Mouse (Mus musculus) lung, embryonic 14.5 days (tissue): ENCODE results near the gene Alyref. TPM values are rescaled to one million over a fixed set of nuclear protein-coding genes. Genes with fewer than 3 reads are reported as not detected.

Source experiments
- ATAC-seq: fragments of 200-750 bp; cut with Nextera tagmentation; 2 replicates; pipeline ENCODE4 v1.8.0; 2017; ENCODE audit warnings: mild to moderate bottlenecking, moderate TSS enrichment, moderate library complexity; ENCODE audit not compliant: insufficient read depth
- DNase-seq: peaks from one replicate; pipeline ENCODE4 v3.0.0-alpha.2; 2015
- H3K27ac ChIP-seq: fragments of 300-500 bp; sonication (generic); 2 replicates; pipeline ENCODE4 v1.5.1; 2014; ENCODE audit warnings: low read depth, mild to moderate bottlenecking, moderate library complexity
- H3K27me3 ChIP-seq: fragments of 300-500 bp; sonication (generic); 2 replicates; pipeline ENCODE4 v1.6.1; 2014; ENCODE audit warnings: low read length, control low read depth; ENCODE audit not compliant: insufficient read depth
- H3K36me3 ChIP-seq: fragments of 300-500 bp; sonication (generic); 2 replicates; pipeline ENCODE4 v1.6.1; 2014; ENCODE audit warnings: control low read depth; ENCODE audit not compliant: insufficient read depth
- H3K4me1 ChIP-seq: fragments of 300-500 bp; sonication (generic); 2 replicates; pipeline ENCODE4 v1.6.1; 2014; ENCODE audit warnings: antibody characterized with exemption, control low read depth; ENCODE audit not compliant: insufficient read depth
- H3K4me2 ChIP-seq: fragments of 300-500 bp; sonication (generic); 2 replicates; pipeline ENCODE4 v1.6.1; 2014; ENCODE audit warnings: mild to moderate bottlenecking
- H3K4me3 ChIP-seq: fragments of 300-500 bp; sonication (generic); 2 replicates; pipeline ENCODE4 v1.5.1; 2014; ENCODE audit warnings: low read depth, low read length
- H3K9ac ChIP-seq: fragments of 300-500 bp; sonication (generic); 2 replicates; pipeline ENCODE4 v1.6.1; 2014
- H3K9me3 ChIP-seq: fragments of 300-500 bp; sonication (generic); 2 replicates; pipeline ENCODE4 v1.6.1; 2016; ENCODE audit warnings: low read depth, low read length, control low read depth
- CTCF ChIP-seq: IDR thresholded peaks from 2 replicates; pipeline ENCODE4 v1.5.1; 2016; ENCODE audit warnings: antibody characterized with exemption, low read depth
- WGBS: fragments of 180-500 bp; shearing (Covaris S2); extraction: QIAGEN DNeasy Blood & Tissue Kit; methylation state at CpG from one replicate; pipeline ENCODE4 v1.1.7; 2014; 5-methylcytosine and 5-hydroxymethylcytosine counted together
- polyA plus RNA-seq: library from polyadenylated mRNA; unstranded; fragments of >200 nt; fragmentation: Nextera tagmentation; extraction: Ambion mirVana; gene quantifications from 2 replicates; pipeline ENCODE4 v1.2.1, GENCODE M21; 2014

The Alyref gene
- 617 and 627 TPM in 2 replicates for polyA plus RNA-seq

DNA sequence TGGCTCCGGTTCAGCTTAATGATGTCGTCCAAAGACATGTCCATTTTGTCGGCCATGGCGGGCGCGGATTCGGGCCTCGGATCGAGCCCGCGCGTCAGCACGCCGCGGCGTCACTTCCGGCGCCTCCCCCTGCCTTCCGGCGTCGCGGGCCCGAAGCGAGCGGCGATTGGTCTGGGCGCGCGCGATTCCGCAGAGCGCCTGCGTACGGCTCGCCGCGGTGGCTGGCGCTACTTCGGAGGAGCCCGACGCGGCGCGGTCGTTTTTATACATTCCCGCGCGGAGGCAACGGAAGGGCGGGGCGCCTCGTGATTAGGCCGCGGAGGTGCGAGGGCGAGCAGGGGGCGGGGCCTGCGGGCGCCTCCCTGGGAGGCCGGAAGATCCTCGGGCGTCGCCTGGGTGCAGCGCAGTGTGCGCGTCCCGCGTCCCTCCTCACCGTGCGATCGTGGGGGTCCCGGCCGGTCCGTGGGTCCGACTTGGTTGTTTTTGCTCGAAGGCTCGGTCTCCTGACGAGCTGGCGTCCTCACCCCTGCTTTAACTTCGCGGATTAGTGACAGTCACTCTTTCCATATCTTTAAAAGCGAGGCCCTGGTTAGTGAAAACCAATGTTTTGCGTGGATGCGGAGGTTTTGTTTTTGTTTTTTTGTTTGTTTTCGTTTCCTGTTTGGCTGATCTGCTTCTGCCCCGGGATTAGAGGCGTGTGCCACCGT, at the start of gene Alyref, which contains the start of gene Anapc11:
Alyref (minus strand) TSS at position 83 of the 707 bp plus-strand sequence.
Anapc11 (plus strand) TSS at position 139 of the 707 bp plus-strand sequence.
- H3K9me3 ChIP-seq = no peaks in the 10 kb centered on the region
- H3K36me3 ChIP-seq = peaks cover 68% of the 10 kb centered on the region
- peak within 1 kb of the TSS; percentile 100 for H3K9ac ChIP-seq
- peak within 1 kb of the TSS; percentile 99 for H3K4me3 ChIP-seq
- H3K27ac ChIP-seq = peak within 1 kb of the TSS; percentile 92
- no peak for TF ChIP-seq CTCF
- peak; percentile 99 for DNase-seq
- peak; percentile 98 for ATAC-seq
- H3K27me3 ChIP-seq = no peaks in the 10 kb centered on the region
- peaks cover 11% of the 10 kb centered on the region for H3K4me1 ChIP-seq
- H3K4me2 ChIP-seq = peak within 1 kb of the TSS; percentile 93
- WGBS = under 1% methylated on average over 87 of the region's 88 CpGs

DNA sequence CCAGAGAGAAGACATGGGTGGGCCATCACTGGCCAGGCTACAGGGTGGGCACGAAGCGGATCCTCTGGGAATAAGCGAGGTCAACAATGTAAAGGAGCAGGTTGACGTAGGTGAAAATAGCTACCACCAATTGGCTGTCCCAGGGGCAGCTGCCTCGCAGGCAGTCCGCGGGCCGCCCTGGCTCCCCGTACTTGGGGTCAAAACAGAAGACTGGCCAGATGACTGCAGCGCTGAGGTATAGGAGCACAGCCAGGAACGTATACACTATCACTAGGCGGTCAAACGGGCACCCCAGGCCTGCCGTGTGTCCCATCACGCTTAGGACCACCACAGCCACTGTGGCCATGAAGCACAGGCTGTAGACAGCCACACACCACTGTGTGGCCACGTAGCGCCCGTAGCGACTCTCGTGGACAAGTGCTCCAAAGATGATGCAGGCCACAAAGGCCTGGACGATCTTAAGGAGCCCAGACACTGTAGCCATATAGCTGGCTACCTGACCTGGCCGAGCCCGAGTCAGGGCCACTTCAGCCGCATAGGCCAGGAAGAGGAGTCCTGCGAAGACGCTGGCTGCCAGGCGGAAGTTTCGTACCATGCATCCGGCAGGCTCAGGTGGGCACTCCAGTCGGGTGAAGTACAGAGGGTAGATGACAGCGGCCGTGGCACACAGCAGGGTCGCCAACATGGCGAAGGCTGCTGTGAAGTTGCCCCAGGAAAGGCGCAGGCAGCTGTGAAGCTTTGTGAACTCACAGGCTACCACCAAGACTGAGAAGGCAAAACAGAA, 49.1 kb upstream of the Alyref start:
- ATAC-seq (no peak), DNase-seq (no peak)
- no peaks in the 10 kb centered on the region for H3K9me3 ChIP-seq
- peak overlapping the region; percentile 51 for H3K4me2 ChIP-seq
- H3K9ac ChIP-seq = peak overlapping the region; percentile 24; the same call in 1 of the 2 replicates
- H3K4me1 ChIP-seq = peaks cover 11% of the 10 kb centered on the region; the same call in 1 of the 2 replicates
- H3K36me3 ChIP-seq = no peaks in the 10 kb centered on the region
- no peak overlapping the region; the same call in 1 of the 2 replicates for H3K27ac ChIP-seq
- H3K4me3 ChIP-seq = peak overlapping the region; percentile 20; the same call in 1 of the 2 replicates
- no peak for TF ChIP-seq CTCF
- WGBS = 67% methylated on average over 35 of the region's 35 CpGs
- peaks cover 15% of the 10 kb centered on the region; the same call in 1 of the 2 replicates for H3K27me3 ChIP-seq

DNA sequence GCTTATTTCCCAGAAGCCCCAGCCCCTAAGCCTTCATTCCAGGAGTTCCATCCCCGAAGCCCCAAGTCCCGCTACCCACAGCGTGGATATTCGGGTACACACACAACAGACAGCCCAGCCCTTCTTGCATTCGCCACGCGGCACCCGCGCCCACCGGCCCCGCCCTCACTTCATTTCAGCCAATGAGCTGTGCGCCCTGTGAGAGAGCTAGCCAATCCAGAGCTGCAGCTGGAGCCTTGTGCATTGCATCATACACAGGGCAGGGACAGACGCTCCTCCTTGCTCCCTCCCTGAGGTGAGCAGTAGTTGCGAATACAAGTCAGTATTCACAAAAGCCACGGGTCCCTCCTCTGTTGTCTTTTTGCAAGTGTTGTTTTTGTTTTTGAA, 45.4 kb upstream of the Alyref start, which contains the start of gene Pycr1:
Pycr1 (minus strand) TSS at position 169 of the 387 bp plus-strand sequence.
- Histone ChIP-seq H3K9me3 (no peaks in the 10 kb centered on the region), H3K27me3 (peaks cover 16% of the 10 kb centered on the region; the same call in 1 of the 2 replicates), H3K36me3 (no peaks in the 10 kb centered on the region), H3K4me3 (peak within 1 kb of the TSS; percentile 48), H3K4me2 (peak within 1 kb of the TSS; percentile 84), H3K4me1 (peaks cover 11% of the 10 kb centered on the region; the same call in 1 of the 2 replicates), H3K9ac (peak within 1 kb of the TSS; percentile 75), H3K27ac (no peak within 1 kb of the TSS)
- TF ChIP-seq CTCF = no peak
- WGBS = 0% methylated on average over 15 of the region's 15 CpGs
- peak; percentile 97 for DNase-seq
- peak; percentile 99 for ATAC-seq

DNA sequence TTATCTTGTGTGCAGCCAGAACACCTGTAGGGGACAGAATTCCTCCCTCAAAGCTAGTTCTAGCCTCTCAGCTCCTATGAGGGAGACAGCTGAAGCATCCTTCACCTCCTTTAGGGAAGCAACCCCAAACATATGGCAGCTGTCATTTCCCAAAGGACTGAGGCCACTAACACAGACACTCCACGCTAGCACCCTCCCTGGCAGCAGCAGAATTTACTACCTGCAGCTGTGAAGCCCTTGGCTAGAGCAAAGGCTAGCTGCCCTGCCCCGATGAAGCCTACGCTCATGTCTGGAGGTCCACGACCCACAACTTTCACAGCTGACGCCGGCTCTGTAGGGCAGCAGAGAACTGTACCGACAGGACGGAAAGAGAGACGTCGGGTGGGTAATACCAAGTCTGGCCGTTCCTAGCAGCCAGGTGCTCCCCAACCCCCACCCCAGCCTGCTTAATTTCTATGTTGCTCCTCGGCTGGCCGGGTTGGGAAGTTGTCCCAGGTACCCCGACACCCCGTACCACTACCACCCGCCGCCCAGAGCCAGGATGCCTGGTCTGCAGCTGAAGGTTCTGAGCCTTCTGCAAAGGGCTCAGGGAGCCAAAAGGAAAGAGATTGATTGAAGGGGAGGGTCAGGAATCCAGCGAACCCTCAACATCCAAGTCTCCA, 44.9 kb upstream of the Alyref start:
- H3K9ac ChIP-seq = peak overlapping the region; percentile 75
- no peak overlapping the region for H3K27ac ChIP-seq
- 1% methylated on average over 18 of the region's 18 CpGs for WGBS
- peak overlapping the region; percentile 84 for H3K4me2 ChIP-seq
- peak; percentile 71 for ATAC-seq
- H3K4me1 ChIP-seq = peaks cover 9% of the 10 kb centered on the region; the same call in 1 of the 2 replicates
- H3K36me3 ChIP-seq = no peaks in the 10 kb centered on the region
- peak overlapping the region; percentile 48 for H3K4me3 ChIP-seq
- peaks cover 14% of the 10 kb centered on the region; the same call in 1 of the 2 replicates for H3K27me3 ChIP-seq
- no peaks in the 10 kb centered on the region for H3K9me3 ChIP-seq
- DNase-seq = peak; percentile 35
- no peak for TF ChIP-seq CTCF

DNA sequence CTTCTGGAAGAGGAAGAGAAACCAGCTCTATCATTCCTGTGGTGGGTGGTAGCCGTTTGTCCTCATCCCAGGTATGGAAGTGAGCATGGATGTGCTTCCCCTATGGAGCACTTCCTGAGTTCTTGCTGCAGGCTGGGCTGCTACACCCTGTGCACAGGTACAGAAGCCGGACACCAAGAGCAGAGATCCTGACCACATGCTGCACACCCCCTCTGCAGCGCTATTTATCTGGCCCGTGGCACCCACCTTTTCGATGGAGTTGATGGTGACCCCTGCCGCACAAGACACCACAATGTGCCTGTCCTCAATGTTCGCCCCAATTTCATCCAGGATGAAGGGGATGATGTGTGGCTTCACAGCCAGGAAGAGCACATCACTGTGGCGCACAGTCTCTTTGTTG, 43.7 kb upstream of the Alyref start:
- Histone ChIP-seq H3K27ac (no peak overlapping the region), H3K4me2 (0 out of 2 replicates have a peak overlapping the region, but pooled peaks have one; percentile 84), H3K36me3 (no peaks in the 10 kb centered on the region), H3K4me3 (no peak overlapping the region), H3K4me1 (peaks cover 5% of the 10 kb centered on the region; the same call in 1 of the 2 replicates), H3K9me3 (no peaks in the 10 kb centered on the region), H3K9ac (no peak overlapping the region), H3K27me3 (0 out of 2 replicates have a peak, but pooled peaks cover 4% of the 10 kb centered on the region)
- no peak for ATAC-seq
- TF ChIP-seq CTCF = no peak
- DNase-seq = no peak
- WGBS = 76% methylated on average over 8 of the region's 8 CpGs

DNA sequence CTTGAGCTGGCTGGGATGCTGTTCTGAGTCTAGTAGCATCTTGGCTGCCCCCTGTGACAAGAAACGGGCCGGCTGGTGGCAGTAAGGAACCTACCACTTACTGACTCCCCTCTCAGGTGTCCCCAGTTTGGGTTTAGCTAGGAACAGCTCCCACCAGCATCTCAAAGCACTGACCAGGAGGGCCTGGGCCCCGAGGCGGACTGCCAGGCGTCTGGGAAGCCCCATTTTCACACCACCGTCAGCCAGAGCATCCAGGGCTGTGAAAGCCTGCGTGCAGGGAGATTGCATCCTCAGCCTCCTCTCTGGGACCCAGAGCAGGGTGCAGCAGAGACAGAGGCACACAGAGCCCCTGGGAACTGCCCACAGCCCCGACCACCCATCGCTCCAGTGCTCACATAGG, 43.1 kb upstream of the Alyref start:
- no peak overlapping the region for H3K4me3 ChIP-seq
- H3K27ac ChIP-seq = no peak overlapping the region
- H3K9ac ChIP-seq = 0 out of 2 replicates have a peak overlapping the region, but pooled peaks have one; percentile 13
- no peaks in the 10 kb centered on the region for H3K36me3 ChIP-seq
- DNase-seq = no peak
- H3K4me1 ChIP-seq = peaks cover 5% of the 10 kb centered on the region; the same call in 1 of the 2 replicates
- no peak for ATAC-seq
- H3K4me2 ChIP-seq = no peak overlapping the region
- WGBS = 59% methylated on average over 9 of the region's 9 CpGs
- no peaks in the 10 kb centered on the region for H3K9me3 ChIP-seq
- TF ChIP-seq CTCF = no peak
- 0 out of 2 replicates have a peak, but pooled peaks cover 4% of the 10 kb centered on the region for H3K27me3 ChIP-seq
